Mouse (Mus musculus): Measurements from ENCODE around the gene Sct. TPM values are rescaled to one million over a fixed set of nuclear protein-coding genes. Genes with fewer than 3 reads are reported as not detected.

Sct gene
- total RNA-seq, 1 experiment, result 31.9 TPM

DNA sequence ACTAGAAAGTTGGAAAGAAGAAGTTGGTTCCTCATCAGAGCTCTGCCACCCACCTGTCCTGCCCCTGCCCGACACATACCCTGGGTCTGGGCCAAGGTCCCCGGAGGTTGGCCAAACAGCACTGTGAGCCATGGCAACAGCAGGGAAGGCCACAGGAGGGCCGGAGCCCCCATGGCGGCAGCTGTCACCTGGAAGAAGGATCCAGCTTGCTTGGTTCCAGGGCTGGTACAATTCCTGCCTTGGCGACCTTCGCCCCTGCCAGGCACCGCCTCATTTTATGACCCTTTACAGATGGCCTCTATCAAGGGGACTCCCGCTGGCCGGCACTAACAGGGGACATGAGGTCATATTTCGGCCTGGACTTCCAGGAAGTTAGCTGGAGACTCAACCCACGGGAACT, 2.4 kb downstream of the Sct start, which contains the start of gene Cdhr5:
TSS of gene Cdhr5 (minus strand) at position 241 of the 400 bp plus-strand sequence.
- in situ Hi-C loops (cut with MboI; ENCODE audit: low sequenced_read_pairs in 2 of 2, unreplicated experiment in 2 of 2), result no loop called here
- Histone ChIP-seq H3K27ac (ENCODE audit: insufficient read depth, low read depth, low read length, poor library complexity, severe bottlenecking) (no peak within 1 kb of the TSS), H3K4me3 (ENCODE audit: insufficient read depth in 1 of 2, low read depth in 1 of 2, low read length in 2 of 2, poor library complexity in 1 of 2, severe bottlenecking in 1 of 2) (no peak within 1 kb of the TSS), H3K36me3 (ENCODE audit: control insufficient read depth, insufficient read depth, low read length, poor library complexity, severe bottlenecking) (no peaks in the 10 kb centered on the region), H3K9me3 (ENCODE audit: control insufficient read depth, insufficient read depth, low read depth, low read length) (no peaks in the 10 kb centered on the region), H3K9ac (ENCODE audit: insufficient read depth, low read depth, low read length, poor library complexity, severe bottlenecking) (no peak within 1 kb of the TSS), H3K4me1 (ENCODE audit: control insufficient read depth in 2 of 2, insufficient read depth in 2 of 2, low read length in 2 of 2, poor library complexity in 1 of 2) (peaks cover 8 to 21% of the 10 kb centered on the region in 2 experiments)
- TF ChIP-seq ZNF384 (IDR thresholded peaks at IDR 0.05; ENCODE audit: low read depth, low read length), result no peak
- no peak for TF ChIP-seq MAFK (IDR thresholded peaks at IDR 0.05; ENCODE audit: insufficient read depth, low read depth, low read length)
- TF ChIP-seq ZC3H11A (IDR thresholded peaks at IDR 0.05; ENCODE audit: borderline replicate concordance, low read depth, low read length), result no peak
- DNase-seq (ENCODE audit: low read depth, low spot score), result no peak

- H3K9me3 ChIP-seq (ENCODE audit: control insufficient read depth, insufficient read depth, low read depth, low read length), result no peaks in the 10 kb centered on the region
- no peak overlapping the region for H3K4me3 ChIP-seq (ENCODE audit: insufficient read depth in 1 of 2, low read depth in 1 of 2, low read length in 2 of 2, poor library complexity in 1 of 2, severe bottlenecking in 1 of 2)
- H3K36me3 ChIP-seq (ENCODE audit: control insufficient read depth, insufficient read depth, low read length, poor library complexity, severe bottlenecking), result no peaks in the 10 kb centered on the region
- no peak overlapping the region for H3K9ac ChIP-seq (ENCODE audit: insufficient read depth, low read depth, low read length, poor library complexity, severe bottlenecking)
- peaks cover 8 to 21% of the 10 kb centered on the region in 2 experiments for H3K4me1 ChIP-seq (ENCODE audit: control insufficient read depth in 2 of 2, insufficient read depth in 2 of 2, low read length in 2 of 2, poor library complexity in 1 of 2)
- no peak overlapping the region for H3K27ac ChIP-seq (ENCODE audit: insufficient read depth, low read depth, low read length, poor library complexity, severe bottlenecking)
- no peak for DNase-seq (ENCODE audit: low read depth, low spot score)
- TF ChIP-seq CHD2 (IDR thresholded peaks at IDR 0.05; ENCODE audit: low read depth, low read length) (no peak), ZC3H11A (IDR thresholded peaks at IDR 0.05; ENCODE audit: borderline replicate concordance, low read depth, low read length) (no peak), HCFC1 (IDR thresholded peaks at IDR 0.05; ENCODE audit: borderline replicate concordance, insufficient read depth, low read length) (no peak), MAFK (IDR thresholded peaks at IDR 0.05; ENCODE audit: insufficient read depth, low read depth, low read length) (no peak), ZNF384 (IDR thresholded peaks at IDR 0.05; ENCODE audit: low read depth, low read length) (no peak)
- in situ Hi-C loops (cut with MboI; ENCODE audit: low sequenced_read_pairs in 2 of 2, unreplicated experiment in 2 of 2), result no loop called here
These were observed 3.6 kb downstream of the Sct start for GRCm38 (mm10) chr7:141275356-141275755.

DNA sequence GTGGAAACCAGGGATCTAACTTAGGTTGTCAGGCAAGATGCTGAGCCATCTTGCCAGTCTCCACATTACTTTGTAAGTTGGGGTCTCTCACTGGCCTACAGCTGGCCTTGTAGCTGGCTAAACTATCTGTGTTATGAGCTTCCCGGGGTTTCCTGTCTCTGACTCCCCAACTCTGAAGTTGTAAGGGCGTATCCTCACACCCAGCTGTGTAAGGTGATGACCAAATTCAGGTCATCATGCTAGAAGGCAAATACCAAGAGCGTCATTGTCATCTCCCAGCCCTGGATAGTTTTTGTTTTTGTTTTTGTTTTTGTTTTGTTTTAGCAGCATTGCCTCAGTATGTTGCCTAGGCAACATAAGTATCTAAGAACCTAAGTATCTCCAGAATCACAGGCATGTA, 8.3 kb downstream of the Sct start:
- no peak overlapping the region for H3K4me3 ChIP-seq (ENCODE audit: insufficient read depth in 1 of 2, low read depth in 1 of 2, low read length in 2 of 2, poor library complexity in 1 of 2, severe bottlenecking in 1 of 2)
- H3K4me1 ChIP-seq (ENCODE audit: control insufficient read depth in 2 of 2, insufficient read depth in 2 of 2, low read length in 2 of 2, poor library complexity in 1 of 2), result peaks cover 2 to 11% of the 10 kb centered on the region in 2 experiments; a peak in 2 of 4 replicates
- DNase-seq (ENCODE audit: low read depth, low spot score), result no peak
- H3K9me3 ChIP-seq (ENCODE audit: control insufficient read depth, insufficient read depth, low read depth, low read length), result no peaks in the 10 kb centered on the region
- no peak overlapping the region for H3K27ac ChIP-seq (ENCODE audit: insufficient read depth, low read depth, low read length, poor library complexity, severe bottlenecking)
- no peak overlapping the region for H3K9ac ChIP-seq (ENCODE audit: insufficient read depth, low read depth, low read length, poor library complexity, severe bottlenecking)
- no peak for TF ChIP-seq CHD2 (IDR thresholded peaks at IDR 0.05; ENCODE audit: low read depth, low read length)
- no peak for TF ChIP-seq ZC3H11A (IDR thresholded peaks at IDR 0.05; ENCODE audit: borderline replicate concordance, low read depth, low read length)
- TF ChIP-seq MAFK (IDR thresholded peaks at IDR 0.05; ENCODE audit: insufficient read depth, low read depth, low read length), result no peak
- no peak for TF ChIP-seq ZNF384 (IDR thresholded peaks at IDR 0.05; ENCODE audit: low read depth, low read length)
- TF ChIP-seq HCFC1 (IDR thresholded peaks at IDR 0.05; ENCODE audit: borderline replicate concordance, insufficient read depth, low read length), result no peak
- in situ Hi-C loops (cut with MboI; ENCODE audit: low sequenced_read_pairs in 2 of 2, unreplicated experiment in 2 of 2), result no loop called here
- H3K36me3 ChIP-seq (ENCODE audit: control insufficient read depth, insufficient read depth, low read length, poor library complexity, severe bottlenecking), result no peaks in the 10 kb centered on the region

DNA sequence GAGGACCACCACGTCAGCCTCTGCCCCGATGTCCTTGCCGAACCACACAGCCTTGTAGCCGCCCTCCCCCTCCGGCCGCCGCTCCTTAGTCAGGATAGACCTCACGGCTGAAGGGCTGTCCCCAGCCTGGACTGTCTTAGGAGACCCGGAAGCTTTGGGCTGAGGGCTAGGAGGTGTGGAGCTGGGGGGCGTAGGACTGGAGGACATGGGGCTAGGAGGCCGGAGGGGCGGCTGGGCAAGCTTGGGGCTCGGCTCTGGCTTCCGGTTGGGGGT, 9.7 kb downstream of the Sct start:
- in situ Hi-C loops (cut with MboI; ENCODE audit: low sequenced_read_pairs in 2 of 2, unreplicated experiment in 2 of 2), result no loop called here
- no peak overlapping the region for H3K9ac ChIP-seq (ENCODE audit: insufficient read depth, low read depth, low read length, poor library complexity, severe bottlenecking)
- DNase-seq (ENCODE audit: low read depth, low spot score), result no peak
- H3K36me3 ChIP-seq (ENCODE audit: control insufficient read depth, insufficient read depth, low read length, poor library complexity, severe bottlenecking), result no peaks in the 10 kb centered on the region
- H3K4me3 ChIP-seq (ENCODE audit: insufficient read depth in 1 of 2, low read depth in 1 of 2, low read length in 2 of 2, poor library complexity in 1 of 2, severe bottlenecking in 1 of 2), result peak overlapping the region; percentile 4 to 49; a peak in 2 of 4 replicates
- H3K27ac ChIP-seq (ENCODE audit: insufficient read depth, low read depth, low read length, poor library complexity, severe bottlenecking), result no peak overlapping the region
- TF ChIP-seq ZNF384 (IDR thresholded peaks at IDR 0.05; ENCODE audit: low read depth, low read length) (no peak), CHD2 (IDR thresholded peaks at IDR 0.05; ENCODE audit: low read depth, low read length) (no peak), HCFC1 (IDR thresholded peaks at IDR 0.05; ENCODE audit: borderline replicate concordance, insufficient read depth, low read length) (no peak), ZC3H11A (IDR thresholded peaks at IDR 0.05; ENCODE audit: borderline replicate concordance, low read depth, low read length) (no peak), MAFK (IDR thresholded peaks at IDR 0.05; ENCODE audit: insufficient read depth, low read depth, low read length) (no peak)
- no peaks in the 10 kb centered on the region for H3K9me3 ChIP-seq (ENCODE audit: control insufficient read depth, insufficient read depth, low read depth, low read length)
- H3K4me1 ChIP-seq (ENCODE audit: control insufficient read depth in 2 of 2, insufficient read depth in 2 of 2, low read length in 2 of 2, poor library complexity in 1 of 2), result peaks cover 2 to 13% of the 10 kb centered on the region in 2 experiments; a peak in 2 of 4 replicates
